Mouse (Mus musculus) activated CD4-positive, CD25-positive, alpha-beta regulatory T cell, adult 4 months (primary cell): ENCODE results near the gene Hapln3. TPM values are rescaled to one million over a fixed set of nuclear protein-coding genes. Genes with fewer than 3 reads are reported as not detected.

Source experiments
- ATAC-seq: one replicate; pipeline ENCODE4 v1.8.0; 2017
- polyA plus RNA-seq, 2 experiments: library from polyadenylated mRNA; unstranded; fragments of 100-300 nt; shearing (Covaris generic); gene quantifications; one replicate each; pipeline ENCODE4 v1.2.1; 2017

Gene Hapln3
- under 1 TPM in 1 of 2 experiments, not detected in 1; 0.42 TPM for polyA plus RNA-seq

DNA sequence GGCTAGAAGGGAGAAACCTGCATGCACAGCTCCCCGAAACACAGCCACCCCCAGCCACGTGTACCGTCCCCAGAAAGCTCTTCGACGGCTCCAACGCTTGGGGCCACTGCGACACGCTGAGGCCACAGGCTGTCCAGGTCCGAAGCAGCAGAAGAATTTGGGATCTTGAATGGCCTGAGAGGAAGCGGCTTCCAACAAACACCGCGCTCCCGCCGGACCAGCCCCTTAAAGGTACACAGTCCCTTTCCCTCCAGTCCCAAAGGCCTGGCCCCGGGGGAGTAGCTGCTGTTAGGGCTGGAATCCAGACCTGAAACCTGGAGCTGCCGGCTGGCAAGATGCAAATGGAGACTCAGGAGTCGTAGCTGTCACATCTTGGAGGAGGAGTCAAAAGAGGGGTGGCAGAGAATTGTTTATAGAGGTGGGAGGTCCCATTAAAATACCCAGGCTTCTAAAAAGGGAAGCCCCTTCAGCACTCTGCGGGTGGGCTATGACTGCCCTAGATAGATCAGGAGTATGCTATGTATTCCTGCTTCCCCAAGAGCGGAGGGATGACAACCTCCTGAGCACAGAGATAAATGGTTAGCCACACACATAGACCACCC lies at the start of gene Hapln3:
Gene Hapln3, minus strand, starts transcription at position 176 of the 602 bp plus-strand sequence.
- no peak for ATAC-seq

DNA sequence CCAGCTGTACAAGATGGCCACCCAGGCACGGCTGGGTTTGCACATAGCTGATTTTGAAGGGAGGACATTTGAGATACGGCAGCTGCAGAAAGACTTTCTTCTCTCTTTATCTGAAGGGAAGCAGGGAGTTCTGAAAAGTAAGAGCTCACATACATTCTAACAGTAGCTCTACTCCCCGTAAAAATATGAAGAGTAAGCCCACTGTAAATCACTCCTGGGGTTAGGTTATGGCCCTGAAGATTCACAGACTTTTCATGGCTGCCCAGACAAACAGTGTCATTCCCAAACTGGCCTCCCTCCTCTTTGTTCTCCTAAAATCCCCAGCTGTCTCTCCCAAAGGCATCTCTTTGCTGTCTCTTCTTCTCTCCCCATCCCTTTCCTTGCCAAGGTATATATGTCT lies 43.0 kb upstream of the Hapln3 start:
- ATAC-seq, result no peak

DNA sequence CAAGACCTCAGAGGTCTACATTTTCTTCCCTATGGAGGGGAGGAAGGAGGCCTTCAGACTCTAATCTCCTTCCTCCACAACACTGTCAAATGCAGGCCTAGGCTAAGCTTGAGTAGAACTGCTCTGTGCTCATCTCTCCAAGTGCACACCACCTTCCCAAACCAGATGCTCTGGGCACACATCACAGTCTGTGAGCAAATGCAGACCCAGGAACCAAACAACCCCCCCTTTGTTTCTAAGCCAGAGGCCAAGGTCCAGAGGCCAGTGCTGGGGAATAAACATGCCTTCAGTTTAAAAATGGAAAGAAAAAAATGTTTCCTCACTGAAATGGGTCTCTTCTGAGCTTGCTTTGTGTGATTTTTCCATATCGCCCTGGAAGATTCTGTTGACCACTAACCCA lies 41.0 kb upstream of the Hapln3 start:
- ATAC-seq, result no peak

DNA sequence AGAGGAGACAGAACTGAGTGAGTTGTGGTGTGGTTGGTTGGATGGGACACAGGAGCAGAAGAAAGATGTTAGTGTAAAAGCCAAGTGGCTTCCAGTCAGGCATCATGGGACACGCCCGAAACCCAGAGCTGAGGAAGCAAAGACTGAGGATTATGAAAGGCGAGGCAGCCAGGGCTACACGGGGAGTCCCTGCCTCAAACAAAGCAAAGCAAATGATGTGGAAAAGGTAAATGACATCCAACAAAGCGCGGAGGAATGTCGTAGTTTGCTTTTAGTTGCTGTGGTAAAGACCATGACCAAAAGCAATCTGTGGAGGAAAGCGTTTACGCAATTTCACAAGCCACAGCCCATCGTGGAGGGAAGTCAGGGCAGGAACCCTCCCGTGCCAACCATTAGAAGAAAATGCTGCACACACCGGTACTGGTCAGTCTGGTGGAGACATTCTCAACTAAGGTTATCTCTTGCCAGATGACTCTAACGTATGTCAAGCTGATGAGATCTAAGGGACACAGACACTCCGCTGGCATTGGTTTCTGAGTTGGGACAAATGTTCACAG lies 36.3 kb upstream of the Hapln3 start:
- no peak for ATAC-seq

DNA sequence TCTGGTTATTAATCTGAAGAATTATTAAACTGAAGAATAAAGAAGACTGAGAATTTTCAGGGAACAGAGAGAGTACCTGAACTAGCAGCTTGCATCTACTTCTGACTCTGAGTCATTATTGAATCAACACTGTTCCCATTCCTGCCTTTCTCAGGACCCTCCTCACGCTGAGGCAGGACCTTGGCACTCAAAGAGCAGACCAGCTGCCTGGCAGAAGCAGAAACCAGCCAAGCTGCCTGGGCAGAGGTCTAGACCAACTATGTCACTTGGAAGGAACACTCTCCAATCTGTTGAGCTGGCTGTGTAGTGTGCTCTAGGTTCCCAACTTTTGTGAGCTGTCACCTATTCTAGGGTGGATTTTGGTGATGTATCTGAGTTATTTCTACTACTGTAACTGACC lies 28.6 kb upstream of the Hapln3 start:
- ATAC-seq, result no peak

DNA sequence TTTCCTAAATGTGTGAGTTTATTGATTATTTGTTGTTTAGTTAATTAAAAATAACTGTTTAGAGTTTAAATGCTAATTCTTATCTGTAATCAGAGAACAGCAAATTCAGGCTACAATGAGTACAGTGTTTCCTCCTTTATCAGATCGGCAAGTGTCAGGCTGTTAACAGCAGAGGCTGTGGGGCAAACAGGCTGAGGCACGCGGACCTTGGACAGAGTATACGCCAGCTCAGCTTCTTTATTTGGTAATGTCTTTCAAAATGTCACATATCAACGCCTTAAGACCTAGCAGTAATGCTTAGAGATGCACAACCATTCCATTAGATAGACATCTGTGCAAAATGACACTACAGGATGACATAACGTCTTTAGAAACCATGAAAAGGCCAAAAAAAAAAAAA lies 18.7 kb upstream of the Hapln3 start:
- ATAC-seq, result no peak

DNA sequence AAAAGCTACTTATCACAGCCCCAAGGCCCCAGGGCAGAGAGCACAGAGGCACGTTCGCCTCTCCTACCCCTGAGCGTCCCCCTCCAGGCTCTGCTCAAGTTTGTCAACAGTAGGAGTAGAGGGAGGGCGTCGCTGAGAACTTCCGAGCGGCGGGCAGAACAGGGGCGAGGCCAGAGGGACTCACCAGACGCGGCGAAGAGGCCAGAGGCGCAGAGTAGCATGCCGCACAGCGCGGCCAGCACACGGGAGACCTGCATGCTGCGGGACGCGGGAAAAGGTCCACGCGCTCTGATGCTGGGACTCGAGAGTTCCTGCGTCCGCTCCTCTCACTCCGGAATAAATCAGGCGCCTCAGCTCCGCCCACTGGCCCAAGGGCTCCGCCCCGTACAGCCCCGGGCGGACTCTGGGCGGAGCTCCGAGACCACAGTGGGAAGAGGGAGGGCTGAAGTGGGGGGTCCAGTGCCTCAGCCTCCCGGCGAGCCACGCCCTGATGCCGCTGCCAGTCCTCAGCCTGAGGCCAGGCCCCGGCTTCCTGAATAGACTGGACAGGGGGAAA lies 18.0 kb upstream of the Hapln3 start, which contains the start of gene Mfge8:
Gene Mfge8, minus strand, starts transcription at position 350 of the 556 bp plus-strand sequence.
- ATAC-seq, result peak; percentile 83

DNA sequence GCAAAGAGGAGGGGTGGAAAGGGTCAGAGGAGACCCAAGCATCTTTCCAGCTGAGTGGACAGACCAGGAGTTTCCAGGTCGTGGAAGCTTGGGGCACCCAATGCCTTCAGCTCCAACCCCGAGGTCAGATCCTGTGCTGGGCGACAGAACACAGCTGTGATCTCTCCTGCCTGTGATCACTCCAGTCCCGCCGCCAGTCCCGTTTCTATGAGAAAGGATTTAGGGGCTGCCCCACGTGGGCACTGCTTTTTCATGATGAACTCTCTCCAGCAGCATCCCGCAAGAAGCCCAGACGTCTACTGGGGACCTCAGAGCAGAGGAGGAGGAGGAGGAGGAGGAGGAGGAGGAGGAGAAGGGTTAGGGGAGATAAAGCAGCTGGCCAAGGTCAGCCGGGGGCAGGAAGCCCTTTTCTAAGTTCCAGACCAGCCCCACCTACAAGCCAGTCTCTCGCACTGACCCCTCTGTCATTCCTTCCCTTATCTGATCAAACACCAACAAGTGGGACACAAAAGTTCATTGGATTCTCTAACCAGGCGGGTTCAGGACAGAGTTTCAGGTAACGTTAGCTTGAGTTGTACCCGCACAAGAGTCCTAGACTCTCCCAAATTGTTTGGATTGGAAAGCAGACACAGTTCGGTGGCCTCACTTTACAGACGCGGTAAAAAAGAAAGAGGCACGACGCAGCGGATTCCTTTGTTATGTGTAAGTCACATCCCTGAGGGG lies 17.3 kb upstream of the Hapln3 start:
- ATAC-seq, result no peak

DNA sequence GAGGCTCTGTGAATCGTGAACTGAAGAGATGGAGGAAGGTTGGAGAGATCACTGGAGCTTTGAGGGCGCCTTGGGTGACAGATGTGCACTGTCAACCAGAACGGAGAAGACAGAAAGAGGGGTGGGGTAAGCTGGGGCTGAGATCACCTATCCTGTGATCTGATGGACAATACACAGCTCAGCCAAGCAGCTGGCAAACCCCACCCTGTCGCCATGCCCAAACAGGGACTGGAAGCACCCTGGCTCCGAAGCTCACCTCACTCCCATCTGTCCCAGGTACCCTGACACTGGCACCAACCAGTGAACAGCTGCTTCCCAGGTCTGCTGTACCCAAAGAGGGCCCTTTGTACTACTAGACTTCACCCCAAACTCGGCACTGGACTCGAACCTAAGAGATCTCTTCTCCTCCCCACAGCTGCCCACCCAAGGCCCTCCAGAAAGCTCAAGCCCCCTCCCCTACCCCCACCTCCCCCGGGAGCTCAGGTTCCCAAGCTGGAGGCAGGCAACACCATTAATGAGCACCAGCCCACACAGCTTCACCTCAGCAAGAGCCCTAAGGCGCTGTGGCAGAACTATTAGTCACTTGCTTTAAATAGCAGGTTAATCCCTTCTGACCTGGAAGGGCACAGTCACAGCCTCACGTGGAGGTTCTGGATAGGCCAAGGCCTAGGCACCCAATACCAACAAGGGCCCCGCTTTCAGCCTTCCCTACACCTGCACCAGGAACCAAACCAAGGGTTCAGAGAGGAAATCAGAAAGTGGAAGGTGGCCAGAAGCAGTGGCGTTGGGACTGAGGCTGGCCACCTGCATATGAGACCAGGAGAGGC lies 16.4 kb upstream of the Hapln3 start:
- no peak for ATAC-seq

DNA sequence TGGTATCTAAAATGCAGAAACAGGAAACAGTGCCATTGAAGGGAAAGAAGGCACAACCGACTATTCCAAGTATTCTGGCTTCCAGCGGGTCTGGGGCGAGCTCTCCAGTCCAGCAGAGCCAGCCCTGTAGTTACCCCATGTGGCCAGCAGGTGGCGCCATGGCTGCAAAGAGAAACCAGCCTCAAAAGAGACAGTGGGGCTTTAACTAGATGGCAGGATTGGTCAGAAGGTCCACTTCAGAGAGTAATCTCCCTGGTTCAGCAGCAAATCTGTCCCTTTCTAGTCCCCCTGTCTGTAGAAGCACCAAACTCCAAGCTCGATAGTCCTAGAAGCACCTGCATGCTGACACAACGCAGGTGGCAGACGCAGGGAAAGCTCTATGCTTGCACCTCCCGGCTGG lies 10.1 kb upstream of the Hapln3 start:
- ATAC-seq, result no peak

DNA sequence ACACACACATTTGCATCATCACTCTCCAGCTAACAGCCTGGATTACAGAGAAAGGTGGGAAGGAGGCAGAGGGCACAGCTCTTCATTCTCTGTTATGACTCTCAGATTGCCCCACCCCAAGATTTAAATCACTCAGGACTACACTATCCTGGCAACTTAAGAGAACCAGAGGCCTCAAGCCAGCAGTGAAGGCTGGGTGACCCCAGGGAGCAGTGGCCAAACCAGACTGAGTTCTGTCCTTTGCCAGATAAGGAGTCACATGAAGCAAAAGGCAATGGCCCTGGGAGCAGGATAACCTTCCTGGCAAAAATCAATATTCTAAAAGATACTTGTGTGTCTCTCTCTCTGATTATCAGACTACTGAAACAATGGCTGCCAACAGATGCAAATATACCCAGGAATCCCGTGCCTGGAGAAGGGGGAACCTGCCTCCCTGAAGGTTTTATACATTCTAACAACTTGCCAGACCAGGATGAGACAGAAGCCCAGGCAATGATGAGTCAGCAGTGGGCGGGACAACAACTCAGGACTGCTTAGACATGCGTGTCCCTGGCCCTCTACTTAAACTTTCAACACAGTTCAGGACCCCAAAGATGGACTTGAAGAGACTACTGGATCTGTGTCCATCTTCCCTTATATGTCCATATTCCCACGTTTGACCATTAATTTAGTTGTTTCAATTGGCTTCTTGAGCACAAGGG lies 9.2 kb upstream of the Hapln3 start:
- no peak for ATAC-seq

DNA sequence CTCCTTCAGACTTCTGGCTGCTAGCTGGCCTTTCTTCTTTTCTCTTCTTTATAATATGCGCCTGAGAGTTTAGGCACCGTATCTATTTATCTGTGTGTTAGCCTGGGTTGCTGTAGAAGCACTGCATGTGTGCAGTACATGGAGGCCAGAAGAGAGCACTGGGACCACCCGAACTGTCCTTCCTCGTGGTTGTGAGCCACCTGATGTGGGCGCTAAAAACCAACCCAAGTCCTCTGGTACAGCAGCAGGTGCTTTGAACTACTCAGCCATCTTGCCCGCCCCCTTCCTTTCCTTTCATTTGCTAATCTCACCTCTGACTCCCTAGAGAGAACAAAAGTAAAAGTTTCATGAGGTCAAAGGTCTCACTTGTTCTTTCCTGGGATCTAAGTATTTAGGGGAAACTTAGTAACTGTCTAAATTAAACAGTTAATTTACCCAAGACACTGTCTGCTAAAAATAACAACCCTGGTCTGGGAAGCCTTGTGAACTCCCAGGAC lies 8.6 kb upstream of the Hapln3 start:
- no peak for ATAC-seq

DNA sequence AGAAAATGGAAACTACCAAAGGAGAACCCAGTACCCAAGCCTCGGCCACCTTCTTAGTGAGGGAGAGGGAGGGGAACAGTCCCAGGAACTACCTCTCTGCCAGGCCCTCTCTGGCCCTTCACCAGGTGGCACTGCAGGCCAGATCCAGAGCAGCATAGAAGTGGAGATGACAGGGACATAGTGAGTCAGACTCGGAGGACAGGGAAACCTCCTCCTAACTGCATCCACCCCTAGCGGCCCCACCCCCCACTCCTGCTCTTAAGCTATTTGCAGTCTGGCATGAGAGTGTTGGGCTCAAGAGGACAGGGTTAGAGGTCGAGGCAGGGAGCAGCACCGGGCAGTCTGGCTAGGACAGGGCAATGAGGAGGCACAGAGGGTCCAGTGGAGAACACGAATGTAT lies 2.6 kb upstream of the Hapln3 start:
- no peak for ATAC-seq

DNA sequence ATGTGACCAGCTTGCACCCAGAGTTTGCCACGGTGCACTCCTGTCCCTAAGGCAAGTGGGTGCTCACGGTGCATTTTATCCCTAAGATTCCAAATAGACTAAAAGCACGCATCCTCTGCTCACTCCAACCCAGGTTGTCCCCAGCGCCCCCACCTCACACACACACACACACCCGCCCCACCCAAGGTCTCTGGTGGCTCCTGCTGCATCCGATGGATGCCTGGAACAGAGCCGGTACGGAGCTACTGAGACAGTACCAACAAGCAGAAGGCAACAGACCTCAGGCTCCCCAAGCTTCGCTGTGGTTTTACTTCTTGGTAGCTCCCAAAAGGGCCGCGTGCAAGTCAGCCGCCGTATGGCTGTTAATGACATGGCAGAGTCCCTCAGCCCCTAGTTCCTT lies 433 bp downstream of the Hapln3 start:
- ATAC-seq, result no peak

DNA sequence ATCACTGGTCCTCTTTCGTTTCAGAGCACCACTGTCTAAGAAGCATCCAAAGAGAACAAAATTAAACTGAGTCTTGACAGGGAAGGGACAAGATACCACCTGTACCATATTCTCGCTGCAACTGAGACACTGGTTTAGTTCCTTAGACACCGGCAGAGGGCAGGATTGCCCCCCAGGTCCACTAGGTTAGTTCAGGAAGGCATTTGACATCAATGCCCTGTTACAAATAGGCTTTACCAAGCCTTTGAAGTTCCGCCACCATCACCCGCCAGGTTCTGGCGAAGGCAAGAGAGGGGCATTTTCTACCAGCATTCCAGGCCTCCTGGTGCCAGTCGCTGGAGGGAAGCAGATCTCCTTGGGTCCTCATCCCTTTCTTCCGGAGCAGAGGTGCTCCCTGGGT lies 935 bp downstream of the Hapln3 start:
- ATAC-seq, result no peak

DNA sequence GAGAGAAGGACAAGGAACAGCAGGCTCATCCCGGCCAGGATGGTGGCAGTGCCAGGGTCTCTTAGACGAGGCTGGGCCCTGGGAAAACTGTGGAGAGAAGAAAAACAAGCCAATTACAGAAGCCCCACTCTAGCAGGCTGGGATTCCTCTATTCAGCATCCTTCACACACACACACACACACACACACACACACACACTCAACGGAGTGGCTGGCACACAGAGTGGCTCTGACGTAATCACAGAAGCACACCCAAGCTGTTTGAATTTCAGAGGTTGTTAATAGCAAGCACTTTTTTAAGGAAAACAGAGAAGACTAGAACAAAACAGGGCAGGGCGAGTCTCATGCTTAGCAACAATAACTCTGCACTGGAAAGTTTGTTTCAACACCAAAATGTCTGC lies 7.4 kb downstream of the Hapln3 start:
- ATAC-seq, result no peak

DNA sequence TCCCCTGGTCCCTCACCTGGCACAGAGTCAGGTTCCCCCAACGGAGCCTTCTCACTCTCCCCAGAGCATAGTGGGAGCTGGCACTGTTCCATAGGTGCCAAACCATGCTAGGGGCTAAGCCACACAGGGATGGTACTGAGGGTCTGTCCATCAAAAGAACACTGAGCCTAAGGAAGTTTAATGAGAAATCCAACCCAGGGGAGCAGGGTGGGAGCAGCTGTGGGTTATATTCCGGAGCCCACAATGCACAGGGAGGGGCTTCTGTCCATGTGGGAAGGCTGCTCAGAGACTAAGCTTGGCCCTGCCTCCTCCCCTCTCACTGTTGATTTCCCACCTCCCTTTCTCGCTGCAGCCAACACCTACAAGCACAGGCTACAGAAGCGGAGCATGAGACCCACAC lies 17.0 kb downstream of the Hapln3 start:
- ATAC-seq, result no peak

DNA sequence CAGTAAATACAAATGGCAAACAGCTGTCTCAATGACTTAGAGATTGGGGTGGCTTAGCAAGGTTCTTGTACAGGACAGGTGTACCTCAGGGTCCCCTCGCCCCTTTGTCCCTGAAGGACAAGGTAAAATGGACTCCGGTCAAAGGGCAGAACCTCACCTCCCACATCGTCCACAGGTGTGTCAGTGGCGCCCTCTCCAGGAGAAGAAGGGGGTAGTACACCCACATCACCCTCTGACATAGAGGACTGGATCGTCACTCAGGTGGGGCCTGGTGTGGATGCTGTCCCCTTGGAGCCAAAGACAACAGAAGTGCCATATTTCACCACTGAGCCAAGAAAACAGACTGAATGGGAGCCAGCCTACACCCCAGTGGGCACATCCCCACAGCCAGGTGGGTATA lies 34.3 kb downstream of the Hapln3 start:
- ATAC-seq, result no peak

DNA sequence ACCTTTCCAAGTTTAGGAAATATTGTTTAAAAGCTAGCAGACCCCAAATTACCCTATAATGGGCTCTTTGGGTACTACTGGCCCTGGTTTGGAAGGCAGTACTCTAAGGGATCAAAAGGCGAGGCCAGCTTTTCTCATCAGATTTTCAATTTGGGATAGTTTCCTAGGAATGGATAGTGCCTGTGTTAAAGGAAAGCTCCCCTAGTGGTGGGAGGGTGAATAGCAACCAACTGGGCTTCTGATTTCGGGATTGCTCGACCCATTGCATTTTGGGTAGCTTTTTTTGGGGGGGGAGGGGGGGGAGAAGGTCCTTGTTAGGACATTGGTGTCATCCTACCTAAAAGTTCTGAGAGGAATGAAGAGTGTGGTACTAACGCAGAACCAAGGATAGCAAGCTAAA lies 41.7 kb downstream of the Hapln3 start:
- no peak for ATAC-seq

DNA sequence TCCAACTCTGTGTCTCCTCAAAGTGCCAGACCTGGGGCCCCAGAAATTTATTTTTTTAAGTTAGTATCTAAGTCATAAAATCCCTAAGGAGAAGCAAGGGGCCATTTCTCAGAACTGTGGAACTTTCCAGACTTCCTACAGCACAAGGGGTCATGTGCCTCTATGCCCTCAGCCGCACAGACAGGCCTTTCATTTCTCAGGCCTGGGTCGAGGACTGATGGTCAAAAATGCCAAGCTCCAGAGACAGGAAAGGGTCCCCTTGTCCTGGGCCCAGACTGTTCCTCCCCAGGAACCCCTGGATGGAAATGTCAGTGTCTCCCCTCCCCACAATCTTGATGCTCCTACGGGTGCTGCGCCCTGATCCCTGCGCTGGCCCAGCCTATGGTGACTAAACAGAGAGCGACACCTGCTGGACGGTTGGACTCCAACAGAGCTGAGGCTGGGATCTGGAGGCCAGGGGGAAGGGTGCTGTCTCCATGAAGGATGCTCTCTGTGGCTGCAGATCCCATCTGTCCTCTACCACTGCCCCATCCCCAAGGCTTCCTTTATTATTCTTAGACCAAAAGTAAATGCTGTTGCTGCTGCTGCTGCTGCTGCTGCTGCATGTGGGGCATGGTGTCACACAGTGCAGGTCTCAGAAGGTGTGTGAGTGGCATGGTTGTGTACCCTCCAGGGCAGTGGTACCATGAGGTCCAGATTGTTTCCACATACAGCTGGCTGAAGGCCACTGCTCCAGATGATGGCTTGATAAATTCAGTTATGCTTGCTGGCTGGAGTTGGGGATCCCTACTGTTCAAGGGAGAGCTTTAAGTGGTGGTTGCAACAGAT lies 50.0 kb downstream of the Hapln3 start:
- ATAC-seq, result no peak

DNA sequence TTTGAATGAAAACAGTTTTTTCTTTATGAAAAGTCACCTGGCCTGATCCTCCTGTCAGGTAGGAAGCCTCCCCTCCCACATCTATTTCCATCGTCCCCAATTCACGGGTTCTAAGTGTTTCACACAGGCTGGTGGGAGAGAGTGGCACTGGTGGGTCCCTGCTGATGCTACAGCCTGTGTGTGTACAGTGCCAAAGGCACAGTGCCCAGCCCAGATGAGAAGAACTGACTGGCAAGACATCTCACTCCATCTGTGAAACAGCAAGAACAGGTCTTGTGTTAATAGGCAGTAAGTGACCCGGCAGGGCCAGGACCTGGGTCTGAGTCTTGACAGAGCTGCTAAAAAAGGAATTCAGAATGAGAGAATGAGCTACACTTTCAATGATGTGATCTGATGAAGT lies 51.6 kb downstream of the Hapln3 start:
- no peak for ATAC-seq
